Mouse (Mus musculus) adrenal gland, postnatal 25 days (tissue): ENCODE results near the gene Anpep. TPM values are rescaled to one million over a fixed set of nuclear protein-coding genes. Genes with fewer than 3 reads are reported as not detected.

Source experiments
- DNase-seq: peaks from one replicate; pipeline ENCODE4 v3.0.0; 2021; ENCODE audit warnings: mixed read lengths
- long read RNA-seq: library from polyadenylated mRNA; stranded (forward); transcript quantifications from one replicate; pipeline ENCODE4 v2.0.0, GENCODE M21; 2021
- total RNA-seq: library from RNA; stranded (reverse); gene quantifications from 2 replicates; pipeline ENCODE4 v1.2.3, GENCODE M21; 2021

Gene Anpep
- total RNA-seq, result 4.1 and 6.0 TPM in 2 replicates
- long read RNA-seq, partial matches to known transcripts, result 8 of 12 reads
- long read RNA-seq, other reads (novel, unspliced or antisense), result 0 of 12 reads

- DNase-seq, result no peak
These were observed at the start of gene Anpep for GRCm38 (mm10) chr7:79860811-79861210. Gene Anpep (minus strand): TSS chr7:79861059.

GRCm38 (mm10) chr7:79907356-79907755 is 46.5 kb upstream of the Anpep start:
- DNase-seq, result no peak

- DNase-seq, result no peak
These were observed 46.1 kb upstream of the Anpep start for GRCm38 (mm10) chr7:79906914-79907313.

- DNase-seq, result no peak
These were observed 44.3 kb upstream of the Anpep start for GRCm38 (mm10) chr7:79905193-79905592.

GRCm38 (mm10) chr7:79903160-79903792 is 42.4 kb upstream of the Anpep start:
- no peak for DNase-seq

- DNase-seq, result no peak
These were observed 39.9 kb upstream of the Anpep start for GRCm38 (mm10) chr7:79900753-79901152.

GRCm38 (mm10) chr7:79895225-79895624 is 34.4 kb upstream of the Anpep start:
- DNase-seq, result no peak

GRCm38 (mm10) chr7:79894790-79895189 is 33.9 kb upstream of the Anpep start:
- DNase-seq, result no peak

GRCm38 (mm10) chr7:79892576-79893428 is 31.9 kb upstream of the Anpep start:
- DNase-seq, result no peak

- DNase-seq, result no peak
These were observed 29.8 kb upstream of the Anpep start for GRCm38 (mm10) chr7:79890436-79891221.

- DNase-seq, result no peak
These were observed 27.7 kb upstream of the Anpep start for GRCm38 (mm10) chr7:79888603-79889002.

- DNase-seq, result no peak
These were observed 22.9 kb upstream of the Anpep start for GRCm38 (mm10) chr7:79883613-79884334.

- no peak for DNase-seq
These were observed 21.0 kb upstream of the Anpep start for GRCm38 (mm10) chr7:79881901-79882300.

GRCm38 (mm10) chr7:79880998-79881397 is 20.1 kb upstream of the Anpep start:
- DNase-seq, result peak; percentile 8

- DNase-seq, result no peak
These were observed 19.2 kb upstream of the Anpep start for GRCm38 (mm10) chr7:79880033-79880432.

GRCm38 (mm10) chr7:79878455-79879025 is 17.7 kb upstream of the Anpep start:
- no peak for DNase-seq

- DNase-seq, result no peak
These were observed 12.5 kb upstream of the Anpep start for GRCm38 (mm10) chr7:79873407-79873806.

- no peak for DNase-seq
These were observed 11.0 kb upstream of the Anpep start for GRCm38 (mm10) chr7:79871797-79872345.

GRCm38 (mm10) chr7:79869072-79869719 is 8.3 kb upstream of the Anpep start:
- DNase-seq, result no peak

GRCm38 (mm10) chr7:79868475-79868874 is 7.6 kb upstream of the Anpep start:
- DNase-seq, result no peak

GRCm38 (mm10) chr7:79867861-79868260 is 7.0 kb upstream of the Anpep start:
- no peak for DNase-seq
